Mouse (Mus musculus) brain, embryonic 14.5 days (tissue): ENCODE measurements around the gene Vmn1r233. TPM values are rescaled to one million over a fixed set of nuclear protein-coding genes. Genes with fewer than 3 reads are reported as not detected.
A peak's percentile ranks its signal among the peaks of the same experiment; 100 is the strongest.

Source experiments
- DNase-seq: peaks from one replicate; pipeline ENCODE4 v3.0.0-alpha.2; 2011; ENCODE audit warnings: low read depth
- CTCF ChIP-seq: fragments of 200-500 bp; IDR thresholded peaks from 2 replicates; pipeline ENCODE4 v1.5.1; 2012; ENCODE audit warnings: inconsistent platforms, mild to moderate bottlenecking, moderate library complexity, borderline replicate concordance; ENCODE audit not compliant: insufficient read depth, insufficient read length; ENCODE audit errors: extremely low read depth
- POLR2A ChIP-seq: fragments of 200-500 bp; IDR thresholded peaks from 2 replicates; pipeline ENCODE4 v1.6.1; 2012; ENCODE audit warnings: mild to moderate bottlenecking, inconsistent platforms, borderline replicate concordance; ENCODE audit not compliant: poor library complexity, insufficient read depth, insufficient read length, severe bottlenecking; ENCODE audit errors: extremely low read depth
- polyA plus RNA-seq: library from polyadenylated mRNA; depleted of rRNA; stranded (reverse); fragments of >200 nt; gene quantifications from 2 replicates; pipeline ENCODE4 v1.2.3, GENCODE M21; 2012; rRNA removed

Vmn1r233 gene
- polyA plus RNA-seq, 1 experiment, result not detected

DNA sequence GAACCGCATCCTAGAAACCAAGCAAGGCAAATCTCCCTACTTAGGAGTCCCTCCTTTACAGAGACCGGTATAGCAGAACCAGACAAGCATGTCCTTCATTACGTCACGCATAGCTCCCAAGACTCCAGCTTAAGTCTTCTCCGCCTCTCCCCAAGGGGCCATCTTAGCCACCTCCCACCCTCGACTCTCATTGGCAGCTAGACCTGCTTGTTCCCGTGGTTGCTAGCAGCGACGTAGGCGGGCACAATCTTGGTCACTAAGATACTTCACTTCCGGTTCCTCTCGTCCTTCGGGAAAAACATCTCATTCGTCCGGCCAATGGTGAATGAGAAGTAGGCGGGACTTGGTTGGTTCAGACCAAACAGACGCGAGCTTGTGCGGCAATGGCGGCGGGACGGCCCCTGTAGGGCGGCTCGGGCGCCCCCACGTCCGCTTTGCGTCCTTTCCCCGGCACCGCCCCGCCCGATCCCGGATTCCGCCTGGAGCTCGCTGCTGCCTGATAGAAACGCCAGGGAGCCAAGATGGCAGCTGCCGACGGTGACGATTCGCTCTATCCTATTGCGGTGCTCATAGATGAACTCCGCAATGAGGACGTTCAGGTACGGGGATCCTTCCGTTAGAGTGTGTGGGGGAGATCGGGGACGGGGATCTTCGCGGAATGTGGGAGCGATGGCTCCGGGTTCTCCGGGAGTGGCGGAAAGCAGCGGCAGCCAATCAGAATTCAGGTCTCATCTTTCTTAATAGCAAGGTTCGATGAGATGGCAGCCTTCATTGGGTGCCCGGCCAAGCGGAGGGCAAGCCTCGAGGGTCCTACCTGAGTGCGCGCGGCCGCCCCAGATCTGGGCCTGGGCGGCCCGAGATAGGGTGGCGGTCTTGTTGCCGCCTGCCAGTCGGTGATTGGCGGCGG, 51.0 kb downstream of the Vmn1r233 start, which contains the start of gene Ppp2r1a:
TSS of gene Ppp2r1a (plus strand) at position 327 of the 907 bp plus-strand sequence.
- peak; percentile 100 for DNase-seq
- TF ChIP-seq CTCF, result no peak
- peak; percentile 52; the same call in 1 of the 2 replicates for TF ChIP-seq POLR2A

GRCm38 (mm10) chr17:20944226-20944625, 52.0 kb downstream of the Vmn1r233 start:
- TF ChIP-seq CTCF (no peak), POLR2A (no peak)
- no peak for DNase-seq

Other genes starting within 250 kb of the Vmn1r233 start
- gene Vmn1r228, start 210.3 kb downstream of the Vmn1r233 start, polyA plus RNA-seq, result not detected in 2 replicates
- not detected in 2 replicates for gene Vmn1r229, start 184.9 kb downstream of the Vmn1r233 start, polyA plus RNA-seq
- not detected in 2 replicates for gene Vmn1r230, start 156.0 kb downstream of the Vmn1r233 start, polyA plus RNA-seq
- gene Vmn1r231, start 91.4 kb downstream of the Vmn1r233 start, polyA plus RNA-seq, result not detected in 2 replicates
- not detected in 2 replicates for gene Vmn1r232, start 76.8 kb downstream of the Vmn1r233 start, polyA plus RNA-seq
- 429 and 565 TPM in 2 replicates for gene Ppp2r1a, start 51.2 kb downstream of the Vmn1r233 start, polyA plus RNA-seq
- gene Zfp160, start 12.4 kb upstream of the Vmn1r233 start, polyA plus RNA-seq, result 20.8 TPM in 2 replicates
- gene Vmn1r234, start 229.6 kb upstream of the Vmn1r233 start, polyA plus RNA-seq, result not detected in 2 replicates